Mouse (Mus musculus): ENCODE measurements around the gene Hoxb8.

GRCm38 (mm10) chr11:96311097-96311496 lies 29.4 kb downstream of the Hoxb8 start:
- TF ChIP-seq CTCF (conservative IDR thresholded peaks at IDR 0.05; ENCODE audit: low read length), result no peak
- no peak for TF ChIP-seq POU5F1 (IDR thresholded peaks at IDR 0.05; ENCODE audit: borderline replicate concordance, low read length)
